Mouse (Mus musculus) NIH3T3 (cell line): ENCODE results near the gene Sass6.
"Not testable (repeated sequence)": the region's sequence is repeated elsewhere in the genome, so short reads cannot be mapped to it uniquely, and the experiment has no call there.

Source experiments
- DNase-seq: peaks from one replicate; pipeline ENCODE4 v3.0.0-alpha.2; 2012; ENCODE audit warnings: low read depth

The Sass6 gene

GRCm38 (mm10) chr3:116664281-116664680 lies 69.5 kb downstream of the Sass6 start:
- DNase-seq, result not testable (repeated sequence)
